Mouse (Mus musculus) kidney, embryonic 14.5 days (tissue): ENCODE data around the gene Wnk1. TPM values are rescaled to one million over a fixed set of nuclear protein-coding genes. Genes with fewer than 3 reads are reported as not detected.

Source experiments
- ATAC-seq: fragments of 200-750 bp; cut with Nextera tagmentation; 2 replicates; pipeline ENCODE4 v1.8.0; 2017; ENCODE audit warnings: moderate number of reproducible peaks, mild to moderate bottlenecking, moderate TSS enrichment, moderate library complexity; ENCODE audit not compliant: low FRiP score, low TSS enrichment
- H3K27ac ChIP-seq: fragments of 300-500 bp; sonication (generic); 2 replicates; pipeline ENCODE4 v1.5.1; 2014; ENCODE audit warnings: low read depth, mild to moderate bottlenecking, low read length, moderate library complexity, mixed read lengths
- H3K27me3 ChIP-seq: fragments of 300-500 bp; sonication (generic); 2 replicates; pipeline ENCODE4 v1.6.1; 2014; ENCODE audit warnings: mild to moderate bottlenecking, low read length; ENCODE audit not compliant: control insufficient read depth, insufficient read depth
- H3K36me3 ChIP-seq: fragments of 300-500 bp; sonication (generic); 2 replicates; pipeline ENCODE4 v1.6.1; 2014; ENCODE audit warnings: low read length, mixed read lengths; ENCODE audit not compliant: control insufficient read depth, insufficient read depth
- H3K4me1 ChIP-seq: fragments of 300-500 bp; sonication (generic); 2 replicates; pipeline ENCODE4 v1.6.1; 2014; ENCODE audit warnings: low read length, mixed read lengths; ENCODE audit not compliant: control insufficient read depth, insufficient read depth
- H3K4me2 ChIP-seq: fragments of 300-500 bp; sonication (generic); replicated peaks from 2 replicates; pipeline ENCODE4 v1.6.1; 2014; ENCODE audit warnings: low read depth, mild to moderate bottlenecking, low read length
- H3K4me3 ChIP-seq: fragments of 300-500 bp; sonication (generic); 2 replicates; pipeline ENCODE4 v1.5.1; 2014; ENCODE audit warnings: mild to moderate bottlenecking, low read length
- H3K9ac ChIP-seq: fragments of 300-500 bp; sonication (generic); 2 replicates; pipeline ENCODE4 v1.6.1; 2014; ENCODE audit warnings: low read depth, mild to moderate bottlenecking, low read length, moderate library complexity
- H3K9me3 ChIP-seq: fragments of 300-500 bp; sonication (generic); 2 replicates; pipeline ENCODE4 v1.6.1; 2016; ENCODE audit warnings: low read length; ENCODE audit not compliant: control insufficient read depth
- WGBS: fragments of 180-500 bp; shearing (Covaris S2); extraction: QIAGEN DNeasy Blood & Tissue Kit; methylation state at CpG from one replicate; pipeline ENCODE4 v1.1.7; 2014; 5-methylcytosine and 5-hydroxymethylcytosine counted together
- polyA plus RNA-seq: library from polyadenylated mRNA; unstranded; fragments of >200 nt; fragmentation: Nextera tagmentation; extraction: Ambion mirVana; gene quantifications from 2 replicates; pipeline ENCODE4 v1.2.1, GENCODE M21; 2014

Wnk1 gene
- polyA plus RNA-seq, 1 experiment from 2014 or later = 74.9 TPM

DNA sequence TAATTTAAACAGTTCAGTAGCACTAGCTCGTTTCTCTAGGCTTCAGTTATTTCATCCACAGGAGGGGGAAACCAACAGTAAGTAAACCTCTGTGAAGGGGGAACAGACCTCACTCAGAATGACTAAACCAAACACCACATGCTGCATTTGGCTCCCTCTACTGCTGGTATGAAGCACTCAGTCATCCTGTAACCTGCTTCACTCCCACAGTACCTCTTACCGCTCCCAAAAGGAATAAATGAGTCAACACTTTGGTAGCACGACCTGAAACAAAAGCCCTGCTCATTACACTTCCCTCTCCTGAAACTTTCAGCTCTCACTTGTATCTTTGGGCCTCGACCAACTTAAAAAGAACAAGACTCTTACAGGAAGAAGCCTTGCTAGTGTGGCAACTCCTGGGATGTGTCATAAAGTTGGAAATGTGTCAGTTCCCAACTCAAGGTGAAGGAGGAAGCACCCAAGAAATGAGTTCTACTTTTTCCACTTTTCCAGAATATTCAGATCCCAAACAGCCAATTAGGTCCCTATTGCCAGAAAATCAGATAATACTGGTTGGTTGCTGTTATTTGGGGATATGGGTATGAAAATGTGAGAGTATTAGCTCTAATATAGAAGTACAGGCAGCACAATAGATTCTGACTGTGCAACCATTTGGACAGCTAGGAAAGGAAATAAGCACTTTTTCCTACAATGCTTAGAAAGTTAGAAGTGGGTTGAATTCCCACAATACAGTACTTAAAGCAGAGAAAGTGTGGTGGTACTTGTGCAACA lies 114.1 kb downstream of the Wnk1 start:
- Histone ChIP-seq H3K4me3 (no peak overlapping the region), H3K27ac (no peak overlapping the region), H3K4me1 (no peaks in the 10 kb centered on the region), H3K27me3 (no peaks in the 10 kb centered on the region), H3K9me3 (no peaks in the 10 kb centered on the region), H3K36me3 (peaks cover 80% of the 10 kb centered on the region), H3K9ac (no peak overlapping the region), H3K4me2 (no peak overlapping the region)
- 0 out of 2 replicates have a peak, but pooled peaks have one; percentile 32 for ATAC-seq
- 54% methylated on average over 4 of the region's 4 CpGs for WGBS

DNA sequence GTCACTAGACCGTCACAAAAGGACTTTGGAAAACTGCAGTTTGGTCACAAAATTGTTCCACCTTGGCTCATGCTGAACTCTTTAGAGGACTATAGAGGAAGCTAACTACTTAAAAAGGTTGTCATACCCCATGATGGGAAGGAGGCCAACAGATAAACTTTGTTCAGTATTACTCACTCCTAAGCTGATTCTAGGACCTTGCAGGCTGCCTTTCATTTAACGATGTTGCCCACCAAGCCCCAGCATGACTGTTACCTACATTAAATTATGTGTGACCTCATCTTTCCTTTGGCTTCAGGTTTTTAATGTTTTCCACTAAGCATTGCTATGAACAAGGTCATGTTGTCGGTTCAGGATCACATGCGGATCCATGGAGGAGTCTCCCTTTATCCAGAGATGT lies 115.9 kb downstream of the Wnk1 start:
- Histone ChIP-seq H3K36me3 (peaks cover 81% of the 10 kb centered on the region), H3K27ac (no peak overlapping the region)

DNA sequence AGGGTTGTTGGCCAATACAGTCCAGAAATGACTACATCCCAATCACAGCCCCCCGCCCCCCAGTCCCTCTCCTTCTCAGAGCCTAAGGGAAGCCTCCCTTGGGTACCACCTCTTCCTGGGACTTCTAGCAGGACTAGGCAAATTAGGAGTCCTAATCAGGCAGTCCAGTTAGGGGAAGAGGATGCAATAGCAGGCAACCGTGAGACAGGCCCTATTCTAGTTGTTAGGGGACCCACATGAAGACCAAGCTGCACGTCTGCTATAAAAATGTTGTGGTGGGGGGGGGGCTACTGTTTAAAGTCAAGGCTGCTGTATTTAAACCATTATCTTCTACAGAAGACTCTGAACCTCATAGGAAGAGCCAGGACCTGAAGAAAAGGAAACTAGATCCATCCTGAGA lies 116.3 kb downstream of the Wnk1 start:
- peaks cover 80% of the 10 kb centered on the region for H3K36me3 ChIP-seq
- H3K27ac ChIP-seq = no peak overlapping the region
- ATAC-seq = no peak
- no peak overlapping the region for H3K4me3 ChIP-seq
- 86% methylated on average over 3 of the region's 3 CpGs for WGBS
- no peak overlapping the region for H3K9ac ChIP-seq
- H3K4me1 ChIP-seq = no peaks in the 10 kb centered on the region
- H3K27me3 ChIP-seq = no peaks in the 10 kb centered on the region
- no peaks in the 10 kb centered on the region for H3K9me3 ChIP-seq
- no peak overlapping the region for H3K4me2 ChIP-seq

More for the DNA sequence above, 115.9 kb downstream of the Wnk1 start:
- H3K4me1 ChIP-seq = no peaks in the 10 kb centered on the region
- no peak overlapping the region for H3K4me2 ChIP-seq
- H3K4me3 ChIP-seq = no peak overlapping the region
- no peaks in the 10 kb centered on the region for H3K27me3 ChIP-seq
- no peak overlapping the region for H3K9ac ChIP-seq
- ATAC-seq = no peak
- 90% methylated on average over 4 of the region's 4 CpGs for WGBS
- H3K9me3 ChIP-seq = no peaks in the 10 kb centered on the region

DNA sequence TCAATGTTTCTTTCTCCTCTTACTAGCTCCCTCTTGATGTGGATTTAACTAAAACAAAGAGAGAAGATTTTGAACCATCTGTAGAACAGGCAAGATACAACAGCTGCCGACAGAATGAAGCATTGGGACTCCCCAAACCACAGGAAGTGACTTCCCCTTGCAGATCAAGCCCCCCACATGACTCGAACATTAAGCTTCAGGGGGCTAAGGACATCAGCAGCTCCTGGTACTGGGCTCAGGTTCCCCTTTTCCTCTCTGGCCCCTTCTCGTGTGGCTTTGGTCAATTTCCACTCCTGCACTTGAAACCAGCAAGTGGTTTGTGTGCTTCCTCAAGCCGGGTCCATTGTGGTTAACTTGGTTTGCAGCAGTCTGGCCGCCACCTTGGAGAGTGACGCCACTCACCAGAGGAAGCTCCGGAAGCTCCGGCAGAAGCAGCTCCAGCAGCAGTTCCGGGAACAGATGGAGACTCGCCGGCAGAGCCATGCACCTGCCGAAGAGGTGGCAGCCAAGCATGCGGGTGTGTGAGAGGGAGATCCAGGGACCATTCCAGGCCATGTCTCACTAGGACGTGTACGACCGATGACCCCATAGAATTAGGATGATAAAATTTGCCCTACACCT lies 119.8 kb downstream of the Wnk1 start:
- Histone ChIP-seq H3K27me3 (no peaks in the 10 kb centered on the region), H3K4me2 (no peak overlapping the region), H3K4me3 (no peak overlapping the region), H3K27ac (no peak overlapping the region), H3K9me3 (no peaks in the 10 kb centered on the region), H3K36me3 (peaks cover 77% of the 10 kb centered on the region), H3K9ac (no peak overlapping the region), H3K4me1 (no peaks in the 10 kb centered on the region)
- no peak for ATAC-seq
- 88% methylated on average over 16 of the region's 16 CpGs for WGBS

- H3K4me3 ChIP-seq = no peak overlapping the region
- peaks cover 82% of the 10 kb centered on the region for H3K36me3 ChIP-seq
- no peak overlapping the region for H3K9ac ChIP-seq
- ATAC-seq = no peak
- H3K27me3 ChIP-seq = no peaks in the 10 kb centered on the region
- no peak overlapping the region for H3K4me2 ChIP-seq
- H3K27ac ChIP-seq = no peak overlapping the region
- 92% methylated on average over 5 of the region's 5 CpGs for WGBS
- no peaks in the 10 kb centered on the region for H3K4me1 ChIP-seq
- no peaks in the 10 kb centered on the region for H3K9me3 ChIP-seq
Observed at GRCm38 (mm10) chr6:119915710-119916109, 122.8 kb downstream of the Wnk1 start.

DNA sequence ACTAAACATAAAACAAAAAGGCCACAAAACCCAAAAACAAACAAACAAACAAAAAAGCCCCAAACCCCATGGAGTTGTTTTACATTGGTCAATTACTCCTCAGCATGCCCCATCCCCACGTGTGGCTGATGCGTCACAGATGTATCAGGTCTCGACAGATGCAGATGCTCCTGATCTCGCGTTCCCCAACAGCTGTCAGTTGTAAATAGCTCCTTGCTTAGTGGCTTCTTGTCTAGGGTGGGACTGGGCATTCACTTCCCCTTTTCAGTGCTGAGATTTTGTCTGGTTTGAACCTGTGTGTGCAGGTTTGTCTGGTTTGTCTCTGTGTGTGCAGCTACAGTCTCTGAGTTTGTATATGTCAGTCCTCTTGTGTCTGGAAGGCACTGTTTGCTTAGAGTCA lies 126.4 kb downstream of the Wnk1 start:
- H3K27me3 ChIP-seq = no peaks in the 10 kb centered on the region
- no peak overlapping the region for H3K4me3 ChIP-seq
- no peak for ATAC-seq
- H3K27ac ChIP-seq = no peak overlapping the region
- peaks cover 53% of the 10 kb centered on the region for H3K36me3 ChIP-seq
- 72% methylated on average over 5 of the region's 5 CpGs for WGBS
- no peaks in the 10 kb centered on the region for H3K4me1 ChIP-seq
- H3K9ac ChIP-seq = no peak overlapping the region
- H3K9me3 ChIP-seq = no peaks in the 10 kb centered on the region
- no peak overlapping the region for H3K4me2 ChIP-seq

DNA sequence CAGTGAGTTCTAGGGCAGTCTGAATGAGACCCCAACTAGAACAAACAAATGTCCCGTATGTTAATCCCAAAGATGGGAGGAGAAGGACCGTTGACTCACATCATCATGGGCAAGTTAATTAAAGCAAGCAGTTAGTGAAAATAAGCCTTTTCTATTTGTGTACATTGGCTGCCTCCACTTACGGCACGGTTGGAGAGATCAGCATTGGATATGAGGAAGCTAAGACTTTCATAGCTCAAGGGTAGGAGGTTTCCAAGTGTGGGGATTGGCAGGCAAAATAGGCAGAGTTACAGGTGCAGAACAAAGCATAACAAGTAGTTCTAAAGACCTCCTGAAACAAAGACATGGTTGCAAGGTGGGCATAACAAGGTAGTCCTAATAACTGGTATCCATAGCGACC lies 133.0 kb downstream of the Wnk1 start:
- no peak overlapping the region for H3K4me2 ChIP-seq
- H3K4me3 ChIP-seq = no peak overlapping the region
- peaks cover 9% of the 10 kb centered on the region; the same call in 1 of the 2 replicates for H3K36me3 ChIP-seq
- ATAC-seq = no peak
- no peaks in the 10 kb centered on the region for H3K27me3 ChIP-seq
- H3K9ac ChIP-seq = no peak overlapping the region
- WGBS = 87% methylated on average over 5 of the region's 5 CpGs
- H3K9me3 ChIP-seq = no peaks in the 10 kb centered on the region
- H3K27ac ChIP-seq = no peak overlapping the region
- no peaks in the 10 kb centered on the region for H3K4me1 ChIP-seq

DNA sequence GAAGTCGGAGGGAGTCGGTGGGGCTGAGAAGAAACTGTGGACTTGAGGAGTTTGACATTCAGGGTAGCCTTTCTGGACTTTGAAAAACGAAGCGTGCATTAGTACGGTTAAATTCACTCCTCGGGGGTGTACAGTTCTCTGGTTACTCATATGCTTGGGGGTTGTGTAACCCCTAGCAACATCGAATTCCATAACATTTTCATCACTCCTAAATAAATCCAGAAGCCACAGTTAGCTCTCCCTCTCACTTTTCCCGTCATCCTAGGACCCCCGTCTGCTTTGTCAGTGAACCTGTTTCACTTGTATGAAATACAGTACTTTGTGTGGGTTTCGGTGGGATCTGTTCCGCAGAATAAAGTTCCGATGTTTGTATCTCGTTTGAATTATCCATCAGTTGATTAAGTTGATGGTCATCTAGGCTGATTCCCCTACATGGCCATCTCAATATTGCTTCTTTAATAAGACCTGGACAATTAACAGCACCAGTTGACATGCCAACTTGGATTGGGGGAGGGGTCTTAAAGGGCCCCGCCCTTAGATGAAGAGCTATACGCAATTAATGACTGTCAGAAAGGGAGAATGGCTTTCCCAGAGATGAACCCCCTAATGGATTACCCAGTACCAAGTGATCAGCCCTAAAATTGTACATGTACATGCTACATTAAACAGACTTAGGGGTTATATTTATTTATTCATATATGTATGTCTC lies 135.2 kb downstream of the Wnk1 start:
- Histone ChIP-seq H3K9ac (peak overlapping the region; percentile 94), H3K9me3 (no peaks in the 10 kb centered on the region), H3K4me1 (no peaks in the 10 kb centered on the region), H3K4me3 (peak overlapping the region; percentile 91), H3K36me3 (peaks cover 9% of the 10 kb centered on the region; the same call in 1 of the 2 replicates), H3K27me3 (no peaks in the 10 kb centered on the region), H3K4me2 (peak overlapping the region; percentile 84), H3K27ac (peak overlapping the region; percentile 91)
- ATAC-seq = no peak
- WGBS = 18% methylated on average over 15 of the region's 15 CpGs
